Mouse (Mus musculus) right cerebral cortex, postnatal 25 days (tissue): Measurements from ENCODE around the gene Serhl.

ENCODE experiments used
- DNase-seq: peaks from one replicate; pipeline ENCODE4 v3.0.0; 2022

Serhl gene

GRCm38 (mm10) chr15:83165526-83166315 lies 76.4 kb downstream of the Serhl start:
- no peak for DNase-seq
